Mouse (Mus musculus) limb, embryonic 11.5 days (tissue): ENCODE results near the gene Pfkl. TPM values are rescaled to one million over a fixed set of nuclear protein-coding genes. Genes with fewer than 3 reads are reported as not detected.
A peak's percentile ranks its signal among the peaks of the same experiment; 100 is the strongest.
"Not testable (repeated sequence)": the region's sequence is repeated elsewhere in the genome, so short reads cannot be mapped to it uniquely, and the experiment has no call there.

Source experiments
- ATAC-seq: fragments of 200-750 bp; cut with Nextera tagmentation; 2 replicates; pipeline ENCODE4 v1.8.0; 2017; ENCODE audit warnings: low read depth; ENCODE audit not compliant: insufficient number of reproducible peaks, low FRiP score, low TSS enrichment
- DNase-seq: peaks from one replicate; pipeline ENCODE4 v3.0.0-alpha.2; 2015; ENCODE audit warnings: low spot score
- H3K27ac ChIP-seq: fragments of 300-500 bp; sonication (generic); replicated peaks from 2 replicates; pipeline ENCODE4 v1.5.1; 2014; ENCODE audit warnings: low read depth, mild to moderate bottlenecking, low read length
- H3K27me3 ChIP-seq: fragments of 300-500 bp; sonication (generic); 2 replicates; pipeline ENCODE4 v1.6.1; 2014; ENCODE audit warnings: mild to moderate bottlenecking, low read length, mixed read lengths; ENCODE audit not compliant: control insufficient read depth, insufficient read depth
- H3K36me3 ChIP-seq: fragments of 300-500 bp; sonication (generic); 2 replicates; pipeline ENCODE4 v1.6.1; 2014; ENCODE audit warnings: mild to moderate bottlenecking, low read length, moderate library complexity, mixed read lengths; ENCODE audit not compliant: control insufficient read depth, insufficient read depth
- H3K4me1 ChIP-seq: fragments of 300-500 bp; sonication (generic); 2 replicates; pipeline ENCODE4 v1.6.1; 2014; ENCODE audit warnings: low read length, mixed read lengths; ENCODE audit not compliant: control insufficient read depth, insufficient read depth
- H3K4me2 ChIP-seq: fragments of 300-500 bp; sonication (generic); 2 replicates; pipeline ENCODE4 v1.6.1; 2014; ENCODE audit warnings: low read depth, mild to moderate bottlenecking, moderate library complexity; ENCODE audit not compliant: severe bottlenecking
- H3K4me3 ChIP-seq: fragments of 300-500 bp; sonication (generic); 2 replicates; pipeline ENCODE4 v1.5.1; 2014; ENCODE audit warnings: low read depth, low read length
- H3K9ac ChIP-seq: fragments of 300-500 bp; sonication (generic); 2 replicates; pipeline ENCODE4 v1.6.1; 2014; ENCODE audit warnings: mild to moderate bottlenecking, low read length
- H3K9me3 ChIP-seq: fragments of 300-500 bp; sonication (generic); 2 replicates; pipeline ENCODE4 v1.6.1; 2016; ENCODE audit warnings: low read length; ENCODE audit not compliant: control insufficient read depth
- WGBS: fragments of 180-500 bp; shearing (Covaris S2); extraction: QIAGEN DNeasy Blood & Tissue Kit; methylation state at CpG from one replicate; pipeline ENCODE4 v1.1.7; 2014; 5-methylcytosine and 5-hydroxymethylcytosine counted together
- polyA plus RNA-seq: library from polyadenylated mRNA; unstranded; fragments of >200 nt; fragmentation: Nextera tagmentation; extraction: Ambion mirVana; gene quantifications from 2 replicates; pipeline ENCODE4 v1.2.1, GENCODE M21; 2014

Pfkl gene
- polyA plus RNA-seq, 1 experiment from 2014 or later, result 161 TPM

DNA sequence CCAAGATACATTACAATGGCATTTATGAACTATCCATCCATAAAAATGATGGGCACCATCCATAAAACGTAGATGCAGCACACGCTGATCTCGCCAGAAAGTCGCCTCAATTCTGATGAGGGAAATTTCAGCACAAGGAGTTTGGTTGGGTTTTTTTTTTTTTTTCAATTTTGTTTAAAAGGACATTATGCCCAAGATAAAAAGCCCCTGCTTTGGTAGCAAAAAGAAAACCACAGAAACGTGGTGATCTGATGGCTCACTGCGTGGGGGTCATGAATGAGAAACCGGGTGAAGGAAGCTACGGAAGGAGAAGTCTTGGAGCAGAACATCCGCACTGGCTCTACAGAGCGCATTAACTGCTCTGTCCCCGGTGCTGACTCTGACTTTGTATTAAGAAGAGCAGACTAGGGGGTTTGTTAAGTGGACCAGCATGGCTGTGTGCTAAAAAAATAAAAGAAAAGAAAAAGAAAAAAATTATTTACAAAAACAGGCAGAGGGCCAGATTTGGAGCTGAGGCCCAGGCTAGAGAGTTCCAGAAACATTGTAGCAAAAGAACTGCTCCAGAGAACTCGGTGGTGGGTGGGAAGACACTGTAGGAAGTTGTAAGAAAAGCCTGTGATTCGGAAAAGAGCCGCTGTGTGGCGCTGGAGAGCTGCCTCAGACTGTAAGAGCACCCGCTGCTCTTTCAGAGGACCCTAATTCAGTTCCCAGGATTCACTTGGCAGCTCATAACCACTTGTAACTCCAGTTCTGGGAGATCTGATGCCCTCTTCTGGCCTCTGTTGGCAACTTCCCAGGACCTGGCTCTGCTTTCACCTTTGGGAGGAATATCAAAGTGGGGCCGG, 38.0 kb downstream of the Pfkl start:
- no peak for ATAC-seq
- Histone ChIP-seq H3K36me3 (no peaks in the 10 kb centered on the region), H3K27ac (no peak overlapping the region), H3K9me3 (no peaks in the 10 kb centered on the region), H3K4me3 (no peak overlapping the region), H3K4me1 (no peaks in the 10 kb centered on the region), H3K9ac (no peak overlapping the region), H3K4me2 (no peak overlapping the region), H3K27me3 (peaks cover 22% of the 10 kb centered on the region)
- 62% methylated on average over 17 of the region's 17 CpGs for WGBS
- DNase-seq, result no peak

DNA sequence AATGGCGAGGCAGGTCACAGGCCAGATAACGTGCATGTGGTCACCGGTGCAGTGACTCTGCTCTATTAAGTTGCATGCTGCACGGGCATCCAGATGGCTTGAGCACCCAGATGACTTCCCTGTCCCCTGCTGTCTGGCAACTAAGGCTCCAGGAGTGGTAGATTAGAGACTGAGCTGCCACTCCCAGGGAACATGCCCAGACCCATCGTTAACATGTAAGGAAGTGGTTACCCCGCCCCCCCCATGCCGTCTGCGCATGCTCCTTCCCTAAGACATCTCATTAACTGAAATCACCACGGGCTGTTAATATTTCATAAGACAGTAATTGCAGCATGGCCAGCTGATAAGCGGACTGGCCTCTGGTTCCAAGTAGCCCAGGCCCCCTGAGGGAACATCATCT, 38.7 kb downstream of the Pfkl start:
- no peak for DNase-seq
- Histone ChIP-seq H3K27me3 (peaks cover 22% of the 10 kb centered on the region), H3K27ac (no peak overlapping the region), H3K4me1 (no peaks in the 10 kb centered on the region), H3K4me3 (no peak overlapping the region), H3K36me3 (no peaks in the 10 kb centered on the region), H3K4me2 (no peak overlapping the region), H3K9me3 (no peaks in the 10 kb centered on the region), H3K9ac (no peak overlapping the region)
- WGBS, result 76% methylated on average over 10 of the region's 10 CpGs
- no peak for ATAC-seq

DNA sequence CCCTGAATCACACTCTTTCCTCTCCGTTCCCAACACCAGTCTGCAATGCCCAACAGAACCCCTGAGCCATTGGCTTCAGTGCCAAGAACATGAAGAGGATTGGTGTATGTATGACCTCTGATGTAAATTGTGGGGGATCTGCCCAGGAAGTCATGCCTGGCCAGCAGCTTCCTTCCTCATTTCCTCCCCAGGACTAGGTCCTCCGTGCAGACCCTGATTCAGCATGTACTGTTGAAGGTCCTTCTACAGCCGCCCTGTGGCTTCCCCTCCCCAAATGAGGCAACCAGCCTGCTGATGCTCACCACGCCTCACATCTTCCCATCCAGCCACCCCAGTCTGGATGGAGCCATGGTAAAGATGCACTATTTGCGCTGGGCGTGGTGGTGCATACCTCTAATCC, 39.4 kb downstream of the Pfkl start, which contains the start of gene Trpm2:
Gene Trpm2, minus strand, starts transcription at position 83 of the 400 bp plus-strand sequence.
- H3K9me3 ChIP-seq, result no peaks in the 10 kb centered on the region
- H3K9ac ChIP-seq, result peak within 1 kb of the TSS; percentile 37
- H3K4me2 ChIP-seq, result peak within 1 kb of the TSS; percentile 52
- H3K36me3 ChIP-seq, result no peaks in the 10 kb centered on the region
- no peaks in the 10 kb centered on the region for H3K4me1 ChIP-seq
- peak within 1 kb of the TSS; percentile 25 for H3K4me3 ChIP-seq
- H3K27me3 ChIP-seq, result peaks cover 22% of the 10 kb centered on the region
- 85% methylated on average over 6 of the region's 6 CpGs for WGBS
- H3K27ac ChIP-seq, result no peak within 1 kb of the TSS
- ATAC-seq (no peak), DNase-seq (no peak)

- DNase-seq (no peak), ATAC-seq (no peak; the same call in 1 of the 2 replicates)
- Histone ChIP-seq H3K27ac (no peak overlapping the region), H3K4me1 (no peaks in the 10 kb centered on the region), H3K9ac (peak overlapping the region; percentile 37), H3K9me3 (no peaks in the 10 kb centered on the region), H3K4me2 (peak overlapping the region; percentile 52), H3K4me3 (peak overlapping the region; percentile 25), H3K27me3 (peaks cover 22% of the 10 kb centered on the region), H3K36me3 (no peaks in the 10 kb centered on the region)
- WGBS, result 12% methylated on average over 8 of the region's 8 CpGs
Measured at GRCm38 (mm10) chr10:77969973-77970325, 39.9 kb downstream of the Pfkl start.

- WGBS, result 7% methylated on average over 26 of the region's 26 CpGs
- H3K4me3 ChIP-seq, result peak overlapping the region; percentile 25
- DNase-seq (peak; percentile 54), ATAC-seq (no peak)
- no peaks in the 10 kb centered on the region for H3K9me3 ChIP-seq
- H3K27ac ChIP-seq, result no peak overlapping the region
- peak overlapping the region; percentile 37 for H3K9ac ChIP-seq
- H3K27me3 ChIP-seq, result peaks cover 22% of the 10 kb centered on the region
- H3K36me3 ChIP-seq, result no peaks in the 10 kb centered on the region
- peak overlapping the region; percentile 52 for H3K4me2 ChIP-seq
- H3K4me1 ChIP-seq, result no peaks in the 10 kb centered on the region
Measured at GRCm38 (mm10) chr10:77969274-77969972, 40.5 kb downstream of the Pfkl start.

GRCm38 (mm10) chr10:77963971-77964370, 45.9 kb downstream of the Pfkl start:
- Histone ChIP-seq H3K27me3 (peaks cover 7% of the 10 kb centered on the region), H3K9me3 (no peaks in the 10 kb centered on the region), H3K27ac (no peak overlapping the region), H3K4me3 (no peak overlapping the region), H3K4me1 (no peaks in the 10 kb centered on the region), H3K4me2 (no peak overlapping the region), H3K36me3 (no peaks in the 10 kb centered on the region), H3K9ac (no peak overlapping the region)
- WGBS, result 83% methylated on average over 6 of the region's 6 CpGs
- no peak for DNase-seq
- ATAC-seq, result no peak

- ATAC-seq, result no peak
- H3K27ac ChIP-seq, result no peak overlapping the region
- no peaks in the 10 kb centered on the region for H3K4me1 ChIP-seq
- H3K36me3 ChIP-seq, result no peaks in the 10 kb centered on the region
- H3K27me3 ChIP-seq, result no peaks in the 10 kb centered on the region
- no peak overlapping the region for H3K9ac ChIP-seq
- no peak overlapping the region for H3K4me2 ChIP-seq
- no peak for DNase-seq
- H3K4me3 ChIP-seq, result no peak overlapping the region
- 83% methylated on average over 2 of the region's 2 CpGs for WGBS
- no peaks in the 10 kb centered on the region for H3K9me3 ChIP-seq
Measured at GRCm38 (mm10) chr10:77962725-77963124, 47.2 kb downstream of the Pfkl start.

- not testable (repeated sequence) for H3K4me2 ChIP-seq
Measured at GRCm38 (mm10) chr10:77950468-77950867, 59.4 kb downstream of the Pfkl start.

More at GRCm38 (mm10) chr10:77950468-77950867, 59.4 kb downstream of the Pfkl start:
- not testable (repeated sequence) for H3K4me1 ChIP-seq, H3K27me3 ChIP-seq, H3K9me3 ChIP-seq, ATAC-seq, H3K9ac ChIP-seq, DNase-seq, H3K36me3 ChIP-seq, H3K4me3 ChIP-seq, H3K27ac ChIP-seq
- 95% methylated on average over 8 of the region's 12 CpGs for WGBS
